Mouse (Mus musculus) gastrocnemius, postnatal 36 days (tissue): ENCODE measurements around the gene Lhx4. TPM values are rescaled to one million over a fixed set of nuclear protein-coding genes. Genes with fewer than 3 reads are reported as not detected.

Experiments
- total RNA-seq, 2 experiments: library from RNA; stranded (reverse); gene quantifications; 2 replicates each; pipeline ENCODE4 v1.2.3; 2021

The Lhx4 gene
- total RNA-seq, 2 experiments from 2014 or later = not detected

Other genes starting within 250 kb of the Lhx4 start
- 10 to 100 TPM; 47.6 to 54.0 TPM for gene Acbd6, start 193.6 kb downstream of the Lhx4 start, total RNA-seq
- gene Qsox1, start 61.2 kb upstream of the Lhx4 start, total RNA-seq = 10 to 100 TPM; 23.0 to 23.7 TPM
- 10 to 100 TPM; 34.3 to 35.2 TPM for gene Cep350, start 221.6 kb upstream of the Lhx4 start, total RNA-seq